Mouse (Mus musculus) frontal cortex, postnatal 14 days (tissue): Measurements from ENCODE around the gene Cpsf4l.
A peak's percentile ranks its signal among the peaks of the same experiment; 100 is the strongest.

Experiments
- DNase-seq, 2 experiments: peaks; one replicate each; pipeline ENCODE4 v3.0.0; 2022; ENCODE audit warnings: low spot score in 2 of 2

The Cpsf4l gene

GRCm38 (mm10) chr11:113735151-113735550, 25.3 kb upstream of the Cpsf4l start:
- DNase-seq = no peak

DNA sequence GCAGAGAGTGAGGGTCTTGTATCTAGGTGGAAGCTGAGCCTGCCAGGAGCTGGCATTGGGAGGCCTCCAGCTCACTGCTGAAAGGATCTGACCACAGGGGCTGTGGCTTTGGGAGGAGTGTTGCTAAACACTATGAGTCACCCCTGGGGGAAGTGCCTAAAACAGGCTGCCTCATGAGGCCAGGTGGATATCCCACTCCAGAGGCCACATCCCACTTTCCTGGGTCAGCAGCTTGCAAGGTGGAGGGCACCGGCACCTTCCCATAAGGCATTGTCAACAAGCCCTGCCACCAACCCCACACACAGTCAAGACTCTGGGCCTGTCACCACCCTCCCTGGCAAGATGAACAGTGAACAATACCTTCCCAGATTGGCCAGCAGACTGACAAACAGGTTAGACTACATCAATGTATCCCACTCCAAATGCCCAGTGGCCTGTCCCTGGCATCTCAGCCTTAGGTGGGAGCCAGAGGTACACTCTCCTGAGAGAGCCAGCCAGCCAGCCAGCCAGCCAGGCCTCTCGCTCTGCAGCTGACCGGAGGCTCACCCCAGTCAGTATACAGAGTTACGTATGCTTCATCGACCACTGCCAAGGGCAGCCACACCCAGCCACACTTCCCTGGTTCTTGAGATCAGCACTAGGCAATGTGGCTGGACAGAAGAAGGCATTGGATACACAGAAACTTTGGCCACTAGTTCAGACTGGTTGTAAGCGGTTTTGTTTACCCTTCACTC, 24.0 kb upstream of the Cpsf4l start:
- no peak for DNase-seq

- no peak for DNase-seq
These were observed 22.3 kb upstream of the Cpsf4l start for GRCm38 (mm10) chr11:113731945-113732612.

DNA sequence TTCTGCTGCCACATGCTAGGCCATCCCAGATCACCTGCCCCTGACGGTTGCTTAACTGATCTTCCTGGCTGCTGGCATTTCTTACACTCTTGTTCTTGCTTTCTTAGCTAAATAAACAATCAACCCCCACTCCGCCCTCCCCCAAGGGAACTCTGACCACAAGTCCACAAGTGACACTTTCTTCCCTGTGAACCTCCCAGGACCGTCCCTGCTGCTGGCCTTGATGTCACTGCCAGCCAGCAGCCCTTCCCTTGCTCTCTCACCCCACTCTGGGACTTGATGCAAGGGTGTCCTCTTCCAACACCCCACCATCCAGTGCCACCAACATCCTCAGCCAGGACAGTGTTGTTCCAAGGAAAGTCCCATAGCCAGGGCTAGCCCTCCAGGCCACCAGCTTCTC, 21.1 kb upstream of the Cpsf4l start:
- DNase-seq = no peak

DNA sequence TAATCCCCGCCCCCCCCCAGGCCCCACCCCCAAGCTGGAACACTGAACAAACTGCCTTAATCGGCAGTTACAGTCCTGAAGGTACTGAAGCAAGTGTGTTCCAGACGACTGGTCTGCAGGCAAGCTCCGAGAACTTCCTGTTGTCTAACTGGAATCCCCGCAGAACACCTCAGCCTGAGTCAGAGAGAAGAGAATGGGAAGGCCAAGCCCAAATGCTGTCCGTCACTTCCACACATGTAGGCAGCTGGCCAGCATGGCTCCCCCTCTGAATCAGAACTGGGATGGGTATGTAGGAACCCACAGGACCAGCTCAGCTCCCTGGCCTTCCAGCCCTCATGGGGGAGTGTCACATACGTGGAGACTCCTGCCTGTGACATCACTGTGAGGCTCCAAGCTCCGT, 20.1 kb upstream of the Cpsf4l start:
- no peak for DNase-seq

DNA sequence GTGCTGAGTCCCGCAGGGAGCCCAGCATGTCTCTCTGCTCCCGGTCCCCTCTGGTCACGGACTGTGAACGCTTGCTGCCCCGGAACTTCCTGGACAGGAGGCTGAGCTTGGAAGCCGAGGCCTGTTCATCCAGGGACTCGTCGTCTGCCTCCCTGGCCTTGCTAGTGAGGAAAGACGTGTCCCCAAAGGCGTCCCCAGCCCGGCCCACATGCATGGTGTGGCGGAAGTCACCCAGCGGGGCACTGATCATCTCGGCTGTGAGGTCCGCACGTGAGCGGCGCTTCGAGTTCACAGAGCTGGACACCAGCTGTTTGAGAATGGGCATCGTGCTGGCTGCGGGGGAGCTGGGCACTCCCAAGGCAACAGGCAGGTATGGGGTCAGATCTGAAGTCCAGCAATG, 19.4 kb upstream of the Cpsf4l start:
- no peak for DNase-seq

DNA sequence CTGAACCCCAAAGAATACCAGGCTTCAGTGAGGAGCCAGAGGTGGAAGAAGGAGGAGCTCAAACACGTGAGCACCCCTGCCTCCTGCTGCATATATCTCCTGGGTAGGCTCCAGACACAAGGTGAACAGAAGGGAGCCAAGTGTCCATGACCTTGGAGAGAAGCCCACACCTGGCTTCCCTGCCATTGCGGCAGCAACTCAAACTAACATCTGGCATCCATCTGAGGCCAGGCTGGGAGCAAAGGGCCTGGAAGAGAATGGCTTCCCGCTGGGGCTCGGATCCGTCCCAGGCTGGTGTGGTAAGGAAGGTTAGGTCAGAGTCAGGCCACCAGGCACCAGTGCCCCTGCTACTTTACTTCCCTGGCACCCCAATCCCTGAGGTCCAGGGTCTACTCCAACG, 18.2 kb upstream of the Cpsf4l start:
- no peak for DNase-seq

DNA sequence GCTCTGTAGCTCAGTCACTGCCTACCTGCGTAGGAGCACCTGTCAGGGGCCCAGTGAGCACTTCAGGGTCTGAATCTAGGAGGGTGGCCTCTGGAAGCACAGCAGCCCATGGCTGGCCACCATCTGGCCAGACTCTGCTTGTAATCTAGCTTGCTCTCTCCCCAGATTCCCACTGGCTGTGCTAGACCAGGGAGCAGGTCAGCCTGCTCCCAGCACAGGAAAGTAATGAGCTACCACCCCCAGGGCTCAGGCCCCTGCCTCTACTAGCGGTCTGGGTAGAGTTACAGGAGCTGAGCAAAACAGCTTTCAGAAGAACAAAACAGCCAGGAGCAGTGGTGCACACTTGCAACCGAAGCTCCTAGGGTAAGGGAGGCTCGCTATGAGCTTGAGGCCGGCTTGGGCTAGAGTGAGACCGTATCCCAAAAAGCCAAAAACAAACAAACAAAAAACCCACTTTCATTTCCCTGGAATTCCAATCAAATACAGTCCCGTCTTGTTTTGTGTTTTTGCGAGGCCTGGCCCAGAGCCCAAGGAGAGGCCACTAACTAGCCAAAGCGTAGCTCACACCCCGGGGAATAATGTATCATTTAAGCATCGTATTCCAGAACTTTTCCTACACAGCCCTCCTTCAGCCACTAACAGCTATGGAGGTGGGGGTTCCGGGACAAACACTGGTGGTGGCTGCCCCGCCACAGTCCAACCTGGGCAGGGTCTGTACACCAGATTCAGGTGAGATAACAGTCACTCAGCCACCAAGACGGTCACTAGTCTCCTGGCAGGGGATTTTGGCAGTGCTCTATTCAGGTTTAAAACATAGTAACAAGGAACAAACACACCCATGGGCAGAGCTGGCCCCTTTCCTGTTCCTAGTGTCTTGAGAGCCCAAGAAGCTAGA, 17.4 kb upstream of the Cpsf4l start:
- DNase-seq = no peak

GRCm38 (mm10) chr11:113725235-113726048, 15.6 kb upstream of the Cpsf4l start:
- no peak for DNase-seq

DNA sequence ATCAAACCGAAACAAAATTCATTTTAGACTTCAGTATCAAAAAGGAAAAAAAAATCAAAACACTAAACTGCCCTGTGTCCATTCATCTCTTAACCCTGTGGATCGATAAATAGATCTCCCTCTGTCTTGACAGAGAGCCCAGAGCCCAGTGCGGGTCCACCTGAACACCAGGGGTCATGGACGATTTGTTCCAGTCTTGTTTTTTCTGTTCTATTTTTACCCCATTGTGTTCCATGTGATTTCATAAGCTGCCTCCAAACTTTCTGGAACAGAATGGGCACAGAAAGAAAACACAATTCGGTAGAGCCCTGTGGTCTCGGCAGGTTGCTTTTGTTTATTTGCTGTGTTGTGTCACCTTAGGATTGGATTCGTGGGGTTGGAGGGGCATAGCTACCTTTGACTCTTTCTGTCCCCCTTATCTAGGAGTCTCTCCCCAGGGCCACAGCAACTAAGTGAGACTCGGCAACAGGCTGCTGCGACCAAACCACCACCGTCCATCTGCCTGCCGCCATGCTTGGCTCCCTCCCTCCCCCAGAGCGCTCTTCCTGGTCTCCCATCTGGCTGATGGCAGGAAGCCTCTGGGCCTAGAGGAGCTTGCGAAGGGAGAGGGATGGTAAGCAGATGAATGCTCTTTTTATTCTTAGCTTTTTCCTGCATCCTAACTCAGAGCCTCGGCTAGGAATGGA, 12.7 kb upstream of the Cpsf4l start:
- DNase-seq = no peak

DNA sequence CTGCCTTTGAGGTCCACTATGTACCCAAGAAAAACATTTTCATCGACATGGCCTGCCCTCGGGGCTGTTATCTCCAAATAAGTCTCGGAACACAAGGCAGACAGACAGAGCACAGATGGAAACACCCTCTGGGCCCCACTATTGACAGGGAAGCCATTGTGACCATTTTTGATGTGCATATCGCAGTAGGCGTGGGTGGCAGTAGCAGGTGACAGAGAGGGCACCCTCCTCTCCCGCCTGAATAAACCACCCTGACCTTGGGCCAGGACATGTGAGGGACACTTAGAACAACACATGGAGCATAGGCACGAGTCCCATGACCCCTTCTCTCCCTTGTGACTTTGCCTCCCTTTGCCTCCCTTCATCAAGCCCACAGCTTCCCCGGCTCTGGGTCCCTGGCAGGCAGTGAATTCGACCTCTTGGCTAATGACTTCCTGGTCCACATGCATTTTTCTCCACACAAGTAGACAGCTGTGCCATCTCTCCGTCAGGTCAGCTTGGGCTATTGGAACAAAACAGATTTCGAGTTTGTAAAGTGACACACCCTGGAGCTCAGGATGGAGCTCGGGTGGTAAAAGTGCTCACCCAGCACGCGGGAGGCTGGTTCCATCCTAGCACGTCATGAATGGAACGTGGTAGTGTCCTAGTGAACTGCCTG, 8.1 kb upstream of the Cpsf4l start:
- no peak for DNase-seq

DNA sequence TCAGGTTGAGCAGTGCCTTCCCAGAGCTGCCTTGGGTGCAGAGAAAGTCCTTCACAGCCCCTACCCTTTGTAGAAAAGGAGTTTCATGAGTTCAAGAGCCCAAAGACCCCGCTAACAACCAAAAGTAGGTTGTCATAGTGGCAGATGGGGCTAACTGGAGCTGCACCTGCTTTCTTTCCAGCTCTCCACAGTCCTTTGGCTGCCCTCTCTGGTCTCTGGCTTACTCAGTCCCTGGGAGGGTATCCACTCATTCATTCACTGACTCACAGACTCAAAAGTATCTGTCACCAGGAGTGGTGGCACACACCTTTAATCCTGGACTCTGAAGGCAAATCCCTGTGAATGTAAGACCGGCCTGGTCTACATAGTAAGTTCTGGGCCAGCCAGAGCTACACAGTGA, 6.3 kb upstream of the Cpsf4l start:
- no peak for DNase-seq

GRCm38 (mm10) chr11:113715078-113715674, 5.4 kb upstream of the Cpsf4l start:
- no peak for DNase-seq

GRCm38 (mm10) chr11:113711061-113711460, 1.2 kb upstream of the Cpsf4l start:
- no peak for DNase-seq

DNA sequence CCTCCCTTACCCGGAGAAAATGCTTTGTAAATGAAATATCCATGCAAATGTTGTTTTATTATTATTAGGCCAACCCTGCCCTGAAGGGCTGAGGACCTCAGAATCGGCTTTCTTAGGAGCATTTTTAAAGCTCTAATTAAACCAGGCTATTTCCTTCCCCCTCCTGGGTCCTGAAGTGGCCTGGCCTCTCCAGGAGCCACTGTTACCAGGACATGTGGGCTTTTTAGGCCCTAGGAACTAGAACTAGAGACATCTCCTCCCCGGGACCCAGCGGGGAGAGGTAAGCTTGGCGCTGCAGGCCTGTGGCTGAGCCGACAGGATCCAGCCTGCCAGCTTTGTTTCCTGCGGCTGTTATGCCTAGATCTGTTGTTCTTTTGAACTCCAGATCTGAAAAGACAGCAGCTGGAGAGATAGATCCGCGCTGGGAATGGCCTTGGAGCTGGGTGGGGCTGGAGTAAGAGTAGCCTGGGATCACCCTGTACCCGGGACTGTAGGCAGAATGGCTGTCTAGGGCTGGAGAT, 500 bp upstream of the Cpsf4l start:
- no peak for DNase-seq

DNA sequence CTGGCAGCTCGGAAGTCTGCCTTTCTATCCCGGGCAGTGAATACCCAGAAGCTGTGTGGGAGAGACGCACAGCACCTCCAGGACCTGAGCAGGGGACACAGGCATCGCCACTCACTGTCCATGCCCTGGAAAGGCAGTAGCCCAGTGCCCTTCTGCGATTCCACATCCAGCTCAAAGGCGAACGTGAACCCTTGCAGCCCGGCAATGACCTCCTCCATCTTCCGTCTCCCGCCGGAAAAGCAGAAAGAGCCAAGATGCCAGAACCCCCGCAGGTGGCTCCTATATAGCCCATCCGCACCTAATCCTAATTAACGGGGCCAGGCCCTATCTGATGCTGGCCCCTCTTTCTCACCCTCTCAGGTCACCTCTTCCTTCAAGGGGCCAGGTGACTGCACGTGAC, 545 bp downstream of the Cpsf4l start:
- no peak for DNase-seq

GRCm38 (mm10) chr11:113708629-113709213, 1.1 kb downstream of the Cpsf4l start:
- DNase-seq = no peak

GRCm38 (mm10) chr11:113705966-113706652, 3.7 kb downstream of the Cpsf4l start:
- DNase-seq = no peak

- peak; percentile 62 to 81 for DNase-seq
These were observed 6.1 kb downstream of the Cpsf4l start for GRCm38 (mm10) chr11:113703758-113704157.
